Mouse (Mus musculus): ENCODE measurements around the gene Rdm1. TPM values are rescaled to one million over a fixed set of nuclear protein-coding genes. Genes with fewer than 3 reads are reported as not detected.
"Not testable (repeated sequence)": the region's sequence is repeated elsewhere in the genome, so short reads cannot be mapped to it uniquely, and the experiment has no call there.

Rdm1 gene
- polyA plus RNA-seq, 1 experiment from 2014 or later, result 18.9 TPM

DNA sequence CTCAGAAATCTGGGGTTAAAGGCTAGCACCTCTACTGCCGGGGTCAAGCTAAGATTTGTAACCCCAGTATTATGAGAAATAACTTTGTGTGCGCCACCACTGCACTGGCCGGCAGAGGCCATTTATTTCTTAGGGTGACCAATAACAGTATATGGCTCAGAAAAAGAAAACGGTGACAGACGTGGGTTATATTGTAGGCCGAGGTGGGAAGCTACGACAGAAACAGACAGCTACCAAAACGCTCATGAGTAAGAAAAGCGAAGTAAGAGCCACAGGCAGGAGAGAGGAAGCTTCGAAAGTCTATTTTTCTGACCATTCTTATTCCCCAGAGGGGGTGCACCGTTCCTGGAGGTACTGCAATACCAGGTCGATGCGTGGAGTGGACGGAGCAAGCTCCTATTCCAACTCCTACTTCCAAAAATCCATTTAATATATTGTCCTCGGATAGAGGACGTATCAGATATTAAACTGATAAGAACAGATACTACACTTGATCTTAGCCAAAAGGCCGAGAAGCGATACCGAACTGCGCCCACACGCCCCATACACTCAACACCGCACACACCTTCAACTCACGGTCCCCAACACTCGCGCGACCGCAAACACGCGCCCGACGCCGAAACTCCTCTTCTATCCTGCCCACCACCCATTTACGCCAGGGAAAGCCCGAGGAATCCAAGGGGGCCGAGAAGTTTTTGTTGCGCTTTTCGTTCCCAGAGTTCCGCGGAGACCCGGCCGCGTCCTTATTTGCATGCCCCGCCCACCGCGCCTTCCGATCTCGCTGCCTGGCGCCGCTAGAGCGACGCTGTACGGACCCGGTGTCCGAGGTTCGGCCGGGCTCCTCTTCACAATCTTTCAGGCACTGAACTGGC, 18.7 kb downstream of the Rdm1 start:
- H3K27me3 ChIP-seq (ENCODE audit: control insufficient read depth, insufficient read depth, low read length); H3K36me3 ChIP-seq (ENCODE audit: control insufficient read depth, insufficient read depth, low read length); H3K9me3 ChIP-seq (ENCODE audit: control insufficient read depth, low read length); H3K4me1 ChIP-seq (replicated peaks; ENCODE audit: control insufficient read depth, insufficient read depth): not testable (repeated sequence)
- Histone ChIP-seq H3K4me3 (ENCODE audit: low read depth, low read length) (peak overlapping the region; percentile 13; the same call in 1 of the 2 replicates), H3K4me2 (replicated peaks; ENCODE audit: low read depth) (peak overlapping the region; percentile 43), H3K9ac (ENCODE audit: low read length) (peak overlapping the region; percentile 56), H3K27ac (replicated peaks) (peak overlapping the region; percentile 88)
- ATAC-seq (ENCODE audit: low FRiP score, low TSS enrichment) (peak; percentile 80), DNase-seq (ENCODE audit: low spot score) (peak; percentile 76)
- TF ChIP-seq CTCF (IDR thresholded peaks at IDR 0.05; ENCODE audit: low read depth), result peak; percentile 3; the same call in 1 of the 2 replicates
- under 1% methylated on average over 41 of the region's 56 CpGs for WGBS

GRCm38 (mm10) chr11:101646283-101646794, 19.3 kb downstream of the Rdm1 start:
- peak overlapping the region; percentile 13; the same call in 1 of the 2 replicates for H3K4me3 ChIP-seq (ENCODE audit: low read depth, low read length)
- H3K36me3 ChIP-seq (ENCODE audit: control insufficient read depth, insufficient read depth, low read length); ATAC-seq (ENCODE audit: low FRiP score, low TSS enrichment); H3K27me3 ChIP-seq (ENCODE audit: control insufficient read depth, insufficient read depth, low read length); H3K4me1 ChIP-seq (replicated peaks; ENCODE audit: control insufficient read depth, insufficient read depth); H3K9me3 ChIP-seq (ENCODE audit: control insufficient read depth, low read length); DNase-seq (ENCODE audit: low spot score): not testable (repeated sequence)
- 11% methylated on average over 11 of the region's 16 CpGs for WGBS
- peak overlapping the region; percentile 43 for H3K4me2 ChIP-seq (replicated peaks; ENCODE audit: low read depth)
- peak overlapping the region; percentile 88 for H3K27ac ChIP-seq (replicated peaks)
- H3K9ac ChIP-seq (ENCODE audit: low read length), result peak overlapping the region; percentile 56

GRCm38 (mm10) chr11:101647093-101647492, 20.1 kb downstream of the Rdm1 start:
- H3K27me3 ChIP-seq (ENCODE audit: control insufficient read depth, insufficient read depth, low read length); H3K27ac ChIP-seq (replicated peaks); H3K9ac ChIP-seq (ENCODE audit: low read length); H3K4me3 ChIP-seq (ENCODE audit: low read depth, low read length); DNase-seq (ENCODE audit: low spot score); H3K9me3 ChIP-seq (ENCODE audit: control insufficient read depth, low read length); H3K4me1 ChIP-seq (replicated peaks; ENCODE audit: control insufficient read depth, insufficient read depth); H3K4me2 ChIP-seq (replicated peaks; ENCODE audit: low read depth); H3K36me3 ChIP-seq (ENCODE audit: control insufficient read depth, insufficient read depth, low read length); ATAC-seq (ENCODE audit: low FRiP score, low TSS enrichment): not testable (repeated sequence)
- 0 out of 2 replicates have a peak, but pooled peaks have one; percentile 2 for TF ChIP-seq CTCF (IDR thresholded peaks at IDR 0.05; ENCODE audit: low read depth)
- 95% methylated on average over 10 of the region's 10 CpGs for WGBS

GRCm38 (mm10) chr11:101656356-101656755, 29.4 kb downstream of the Rdm1 start:
- Histone ChIP-seq H3K27me3 (ENCODE audit: control insufficient read depth, insufficient read depth, low read length) (no peaks in the 10 kb centered on the region), H3K9ac (ENCODE audit: low read length) (no peak overlapping the region), H3K4me1 (replicated peaks; ENCODE audit: control insufficient read depth, insufficient read depth) (no peaks in the 10 kb centered on the region), H3K4me3 (ENCODE audit: low read depth, low read length) (no peak overlapping the region), H3K4me2 (replicated peaks; ENCODE audit: low read depth) (no peak overlapping the region), H3K9me3 (ENCODE audit: control insufficient read depth, low read length) (no peaks in the 10 kb centered on the region), H3K36me3 (ENCODE audit: control insufficient read depth, insufficient read depth, low read length) (no peaks in the 10 kb centered on the region), H3K27ac (replicated peaks) (no peak overlapping the region)
- 83% methylated on average over 4 of the region's 4 CpGs for WGBS
- DNase-seq (ENCODE audit: low spot score) (no peak), ATAC-seq (ENCODE audit: low FRiP score, low TSS enrichment) (no peak)
- TF ChIP-seq EP300 (optimal IDR thresholded peaks at IDR 0.05), result no peak
- no peak for TF ChIP-seq CTCF (IDR thresholded peaks at IDR 0.05; ENCODE audit: low read depth)

GRCm38 (mm10) chr11:101657528-101657885, 30.5 kb downstream of the Rdm1 start:
- Histone ChIP-seq H3K9ac (ENCODE audit: low read length) (no peak overlapping the region), H3K27ac (replicated peaks) (peak overlapping the region; percentile 87), H3K36me3 (ENCODE audit: control insufficient read depth, insufficient read depth, low read length) (no peaks in the 10 kb centered on the region), H3K9me3 (ENCODE audit: control insufficient read depth, low read length) (no peaks in the 10 kb centered on the region), H3K4me2 (replicated peaks; ENCODE audit: low read depth) (peak overlapping the region; percentile 39), H3K4me3 (ENCODE audit: low read depth, low read length) (peak overlapping the region; percentile 13; the same call in 1 of the 2 replicates), H3K27me3 (ENCODE audit: control insufficient read depth, insufficient read depth, low read length) (no peaks in the 10 kb centered on the region), H3K4me1 (replicated peaks; ENCODE audit: control insufficient read depth, insufficient read depth) (no peaks in the 10 kb centered on the region)
- 6% methylated on average over 3 of the region's 3 CpGs for WGBS
- ATAC-seq (ENCODE audit: low FRiP score, low TSS enrichment), result peak; percentile 45
- DNase-seq (ENCODE audit: low spot score), result no peak
- TF ChIP-seq EP300 (optimal IDR thresholded peaks at IDR 0.05) (no peak), CTCF (IDR thresholded peaks at IDR 0.05; ENCODE audit: low read depth) (no peak)

DNA sequence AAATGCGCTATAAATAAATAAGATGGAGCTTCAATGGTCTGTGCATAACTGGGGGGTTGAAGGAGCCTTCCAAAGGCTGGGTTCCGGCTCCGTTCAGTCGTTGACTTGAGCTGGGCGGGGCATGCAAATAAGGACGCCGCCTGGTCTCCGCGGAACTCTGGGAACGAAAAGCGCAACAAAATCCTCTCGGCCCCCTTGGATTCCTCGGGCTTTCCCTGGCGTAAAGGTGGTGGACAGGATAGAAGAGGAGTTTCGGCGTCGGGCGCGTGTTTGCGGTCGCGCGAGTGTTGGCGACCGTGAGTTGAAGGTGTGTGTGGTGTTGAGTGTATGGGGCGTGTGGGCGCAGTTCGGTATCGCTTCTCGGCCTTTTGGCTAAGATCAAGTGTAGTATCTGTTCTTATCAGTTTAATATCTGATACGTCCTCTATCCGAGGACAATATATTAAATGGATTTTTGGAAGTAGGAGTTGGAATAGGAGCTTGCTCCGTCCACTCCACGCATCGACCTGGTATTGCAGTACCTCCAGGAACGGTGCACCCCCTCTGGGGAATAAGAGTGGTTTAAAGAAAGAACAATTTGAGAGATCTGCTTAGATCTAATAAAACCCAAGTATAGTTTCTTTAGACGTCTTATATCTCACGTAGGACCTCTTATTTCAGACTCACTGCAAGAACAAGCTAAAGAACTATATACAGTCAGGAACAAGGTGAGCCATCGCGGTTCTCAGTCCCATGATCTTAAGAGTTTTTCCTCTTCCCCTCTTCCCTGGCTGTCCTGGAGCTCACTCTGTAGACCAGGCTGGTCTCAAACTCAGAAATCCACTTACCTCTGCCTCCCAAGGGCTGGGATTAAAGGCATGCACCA, 31.1 kb downstream of the Rdm1 start:
- not testable (repeated sequence) for H3K27me3 ChIP-seq (ENCODE audit: control insufficient read depth, insufficient read depth, low read length); H3K9me3 ChIP-seq (ENCODE audit: control insufficient read depth, low read length); H3K4me1 ChIP-seq (replicated peaks; ENCODE audit: control insufficient read depth, insufficient read depth); H3K36me3 ChIP-seq (ENCODE audit: control insufficient read depth, insufficient read depth, low read length)
- DNase-seq (ENCODE audit: low spot score), result peak; percentile 84
- ATAC-seq (ENCODE audit: low FRiP score, low TSS enrichment), result peak; percentile 90
- peak overlapping the region; percentile 67 for H3K9ac ChIP-seq (ENCODE audit: low read length)
- under 1% methylated on average over 36 of the region's 40 CpGs for WGBS
- peak overlapping the region; percentile 13; the same call in 1 of the 2 replicates for H3K4me3 ChIP-seq (ENCODE audit: low read depth, low read length)
- peak overlapping the region; percentile 39 for H3K4me2 ChIP-seq (replicated peaks; ENCODE audit: low read depth)
- peak overlapping the region; percentile 87 for H3K27ac ChIP-seq (replicated peaks)
